Mouse (Mus musculus) layer of hippocampus, adult 8-10 months (tissue): ENCODE data around the gene Slc35a3. TPM values are rescaled to one million over a fixed set of nuclear protein-coding genes. Genes with fewer than 3 reads are reported as not detected.
"Not testable (repeated sequence)": the region's sequence is repeated elsewhere in the genome, so short reads cannot be mapped to it uniquely, and the experiment has no call there.

ENCODE experiments used
- DNase-seq, 2 experiments: peaks; one replicate each; pipeline ENCODE4 v3.0.0; 2022; ENCODE audit warnings: low spot score in 2 of 2
- total RNA-seq, 4 experiments: library from RNA; stranded (reverse); gene quantifications; 2 replicates each; pipeline ENCODE4 v1.2.4; 2022

The Slc35a3 gene
- 10 to 100 TPM; 16.3 to 18.2 (median 17.5) TPM for total RNA-seq

DNA sequence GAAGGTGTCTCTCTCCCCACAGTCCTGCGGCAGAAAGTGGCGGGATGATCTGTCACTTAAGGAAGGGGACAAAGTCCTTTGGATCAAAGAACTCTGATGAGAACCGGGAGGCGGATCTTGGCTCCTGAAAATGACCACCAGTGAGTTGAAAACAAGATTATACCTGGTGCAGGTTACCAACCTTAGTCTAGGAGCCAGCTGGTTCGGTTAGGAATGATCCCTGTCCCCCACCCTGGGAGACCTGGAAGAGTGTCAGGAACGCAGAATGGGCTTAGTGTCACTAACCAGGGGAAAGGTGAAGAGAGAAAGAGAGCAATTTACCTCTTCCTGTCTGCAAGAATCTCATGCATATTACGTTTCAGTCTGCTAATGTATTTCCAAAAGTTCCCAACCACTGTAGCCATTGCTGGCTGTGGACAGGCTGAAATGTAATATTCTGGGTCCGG is at the start of gene Slc35a3:
Gene Slc35a3, minus strand, starts transcription at position 396 of the 446 bp plus-strand sequence.
- DNase-seq, result no peak

DNA sequence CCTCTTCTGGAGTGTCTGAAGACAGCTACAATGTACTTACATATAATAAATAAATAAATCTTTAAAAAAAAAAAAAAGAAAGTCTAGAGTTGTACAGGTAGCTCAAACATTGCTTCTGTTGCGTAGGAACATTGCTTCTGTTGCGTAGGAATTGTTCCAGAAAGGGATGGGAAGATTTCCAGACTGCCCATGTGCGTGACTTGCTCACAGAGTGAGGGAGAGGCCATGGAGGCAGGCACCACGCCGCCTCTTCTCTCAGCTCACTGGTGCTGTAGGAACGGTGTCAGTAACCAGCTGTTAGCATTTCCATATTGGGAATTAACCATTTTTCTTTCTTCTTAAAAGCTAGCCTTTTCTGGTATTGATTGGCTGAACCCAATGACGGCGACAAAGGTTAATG is 40.2 kb upstream of the Slc35a3 start:
- no peak for DNase-seq

DNA sequence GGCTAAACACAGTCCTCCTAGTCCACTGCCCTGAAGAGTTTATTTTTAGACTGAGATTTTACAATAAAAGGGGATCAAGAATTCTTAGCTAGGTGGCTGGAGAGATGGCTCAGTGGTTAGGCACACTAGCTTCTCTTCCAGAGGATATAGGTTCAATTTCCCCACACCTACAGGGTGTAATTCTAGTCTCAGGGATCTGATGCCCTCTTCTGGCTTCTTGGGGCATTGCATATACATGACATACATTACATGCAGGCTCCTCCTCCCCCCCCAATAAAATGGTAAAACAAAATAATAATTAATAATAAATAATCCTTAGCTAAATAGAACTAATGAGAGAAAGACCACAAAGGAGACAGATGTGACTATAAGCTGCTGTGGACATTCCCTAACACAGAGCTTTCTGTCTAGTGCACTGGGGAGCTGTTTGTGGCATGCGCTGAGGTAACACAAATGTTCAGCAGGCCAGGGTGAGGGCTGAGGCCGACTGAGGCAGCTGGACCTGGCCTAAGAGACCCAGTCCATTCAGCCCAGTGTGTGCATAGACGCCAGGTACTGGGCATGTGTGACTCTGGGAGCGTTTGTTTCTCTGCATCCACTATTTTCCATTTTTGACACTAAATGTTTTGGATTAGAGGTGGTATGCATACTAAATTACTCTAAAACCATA is 38.7 kb upstream of the Slc35a3 start:
- DNase-seq, result peak in 1 of 2 experiments; percentile 44

DNA sequence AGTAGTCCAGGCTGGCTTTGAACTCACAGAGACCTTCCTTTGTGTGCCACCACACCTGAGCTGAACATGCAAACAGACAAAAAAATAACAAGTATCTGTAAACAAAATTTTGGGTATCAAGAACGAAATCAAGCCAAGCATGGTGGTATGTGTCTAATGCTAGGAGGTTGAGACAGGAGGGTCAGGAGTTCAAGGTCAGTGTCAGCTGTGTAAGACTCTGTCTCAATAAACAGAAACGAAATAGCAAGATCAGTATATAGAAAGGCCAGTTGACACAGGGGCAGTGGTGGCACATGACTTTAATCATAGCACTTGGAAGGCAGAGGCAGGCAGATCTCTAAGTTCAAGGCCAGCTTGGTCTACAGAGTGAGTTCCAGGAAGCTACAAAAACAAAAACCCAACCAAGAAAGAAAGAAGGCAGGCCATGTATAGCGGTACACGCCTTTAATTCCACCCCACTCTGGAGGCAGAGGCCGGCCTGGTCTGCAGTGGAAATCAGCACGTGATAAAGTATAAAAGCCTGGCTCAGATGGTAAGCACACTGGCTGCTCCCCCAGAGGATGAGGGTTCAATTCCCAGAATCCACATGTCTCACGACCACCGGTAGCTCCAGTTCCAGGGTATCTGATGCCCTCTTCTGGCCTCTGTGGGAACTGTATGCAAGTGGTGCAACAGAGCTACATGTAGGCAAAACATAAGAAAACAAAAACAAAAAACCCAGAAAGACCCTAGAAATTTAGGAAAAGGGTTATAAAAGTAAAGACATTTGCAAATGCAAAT is 36.0 kb upstream of the Slc35a3 start:
- DNase-seq, result peak in 1 of 2 experiments; percentile 40

DNA sequence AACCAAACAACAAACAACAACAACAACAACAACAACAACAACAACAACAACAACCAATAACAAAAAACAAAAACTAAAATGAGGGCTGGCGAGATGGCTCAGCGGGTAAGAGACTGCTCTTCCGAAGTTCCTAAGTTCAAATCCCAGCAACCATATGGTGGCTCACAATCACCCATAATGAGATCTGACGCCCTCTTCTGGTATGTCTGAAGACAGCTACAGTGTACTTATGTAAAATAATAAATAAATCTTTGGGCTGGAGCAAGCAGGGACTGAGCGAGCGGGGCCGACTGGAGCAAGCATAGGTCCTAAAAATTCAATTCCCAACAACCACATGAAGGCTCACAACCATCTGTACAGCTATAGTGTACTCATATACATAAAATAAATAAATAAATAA is 35.0 kb upstream of the Slc35a3 start:
- DNase-seq, result not testable (repeated sequence)

DNA sequence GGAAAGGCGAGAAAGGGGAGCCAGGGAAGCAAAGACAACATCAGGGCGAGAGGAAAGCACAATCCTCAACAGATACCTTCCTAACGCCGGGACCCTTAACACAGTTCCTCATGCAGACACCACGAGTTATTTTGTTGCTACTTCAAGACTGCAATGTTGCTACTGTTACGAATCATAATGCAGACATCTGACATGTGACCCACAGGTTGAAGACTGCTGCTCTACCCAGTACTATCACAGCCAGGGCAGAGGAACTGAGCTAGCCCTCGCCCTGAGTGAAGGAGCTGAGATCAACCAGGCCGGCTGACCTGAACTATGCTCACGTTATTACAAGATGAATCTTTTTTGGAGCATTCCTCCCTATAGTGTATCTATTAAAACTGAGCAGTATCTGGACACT is 28.3 kb upstream of the Slc35a3 start:
- DNase-seq, result no peak

DNA sequence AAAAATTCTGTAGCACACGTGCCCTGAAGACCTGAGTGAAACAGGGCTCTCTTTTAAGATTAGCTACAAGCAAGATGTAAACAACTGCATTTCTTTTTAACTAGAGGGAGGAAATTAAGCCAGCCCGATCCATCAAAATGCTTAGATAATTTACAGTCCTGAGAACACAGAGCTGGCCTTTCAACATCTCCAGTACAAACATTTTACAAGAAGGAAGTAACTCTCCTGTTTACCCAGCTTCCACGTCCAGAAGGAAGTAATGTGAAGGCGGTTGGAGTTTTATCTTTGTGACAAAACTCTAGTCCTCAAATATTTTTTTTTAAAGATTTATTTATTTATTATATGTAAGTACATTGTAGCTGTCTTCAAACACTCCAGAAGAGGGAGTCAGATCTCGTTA is 27.5 kb upstream of the Slc35a3 start:
- no peak for DNase-seq

DNA sequence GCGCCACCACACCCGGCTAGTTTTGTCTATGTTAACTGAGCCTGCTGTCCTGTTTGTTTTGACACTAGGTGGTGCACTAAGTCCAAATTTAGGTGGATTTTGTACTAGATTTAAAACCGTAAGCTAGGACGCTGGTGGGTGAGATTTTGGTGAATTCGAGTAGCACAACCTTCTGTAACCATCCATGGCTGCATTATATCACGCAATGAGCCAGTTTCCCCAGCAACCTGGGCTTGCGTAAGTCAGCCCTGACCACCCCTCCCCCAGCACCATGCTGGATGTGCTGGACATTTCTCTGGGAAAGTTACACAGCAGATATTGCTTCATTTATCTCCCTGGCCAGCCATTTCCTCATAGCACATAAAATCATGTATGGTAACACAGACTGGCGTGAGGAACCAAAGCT is 24.7 kb upstream of the Slc35a3 start:
- DNase-seq, result no peak

DNA sequence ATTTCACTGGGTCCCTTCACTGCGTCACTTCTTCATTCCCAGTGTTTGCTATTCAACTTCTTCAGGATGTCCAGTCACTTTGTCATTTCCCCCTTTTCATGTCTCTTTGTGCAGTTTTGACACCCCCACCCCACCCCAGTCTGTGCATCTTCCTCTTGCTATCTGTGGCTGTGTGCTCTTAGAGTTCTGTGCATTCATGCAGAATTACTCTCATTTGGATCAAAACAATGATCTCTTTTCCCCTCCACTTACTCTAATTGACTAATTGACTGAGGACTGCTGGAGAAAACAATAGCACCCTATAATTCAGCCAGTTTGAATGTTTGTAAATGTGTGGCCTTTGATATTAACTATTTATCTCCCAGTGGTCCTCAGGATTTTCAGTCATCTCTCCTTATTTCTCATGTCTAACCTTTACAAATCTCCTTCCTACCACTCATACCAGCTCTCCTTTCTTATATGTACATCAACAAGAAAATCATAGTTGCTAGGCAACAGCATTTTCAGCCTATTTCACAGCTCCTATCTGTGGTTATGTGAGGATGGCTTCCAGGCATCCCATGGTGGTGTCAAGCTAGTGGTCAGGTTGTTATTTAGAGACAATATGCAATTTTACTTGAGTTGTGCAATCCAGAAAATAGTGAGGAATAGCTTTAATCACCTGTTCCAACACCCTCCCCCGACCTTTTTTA is 17.0 kb upstream of the Slc35a3 start:
- no peak for DNase-seq

DNA sequence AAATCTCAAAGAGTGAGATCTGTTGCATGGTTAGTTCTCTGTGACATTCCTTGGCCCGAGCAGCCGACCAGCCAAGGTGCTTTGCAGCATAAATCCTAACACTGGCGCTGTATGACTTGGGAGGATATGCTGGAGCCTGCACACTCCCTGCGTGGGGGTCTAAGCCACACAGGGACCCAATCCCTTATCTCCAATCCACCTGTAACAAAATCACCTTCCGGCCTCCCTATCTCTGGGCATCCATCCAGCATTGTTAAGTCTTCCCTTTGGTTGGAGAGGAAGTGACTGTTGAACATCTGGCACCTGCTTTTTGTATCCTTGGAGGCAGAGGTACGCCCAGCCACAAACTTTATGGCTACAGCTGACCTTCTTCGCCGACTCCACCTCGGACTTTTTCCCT is 14.2 kb upstream of the Slc35a3 start:
- no peak for DNase-seq

DNA sequence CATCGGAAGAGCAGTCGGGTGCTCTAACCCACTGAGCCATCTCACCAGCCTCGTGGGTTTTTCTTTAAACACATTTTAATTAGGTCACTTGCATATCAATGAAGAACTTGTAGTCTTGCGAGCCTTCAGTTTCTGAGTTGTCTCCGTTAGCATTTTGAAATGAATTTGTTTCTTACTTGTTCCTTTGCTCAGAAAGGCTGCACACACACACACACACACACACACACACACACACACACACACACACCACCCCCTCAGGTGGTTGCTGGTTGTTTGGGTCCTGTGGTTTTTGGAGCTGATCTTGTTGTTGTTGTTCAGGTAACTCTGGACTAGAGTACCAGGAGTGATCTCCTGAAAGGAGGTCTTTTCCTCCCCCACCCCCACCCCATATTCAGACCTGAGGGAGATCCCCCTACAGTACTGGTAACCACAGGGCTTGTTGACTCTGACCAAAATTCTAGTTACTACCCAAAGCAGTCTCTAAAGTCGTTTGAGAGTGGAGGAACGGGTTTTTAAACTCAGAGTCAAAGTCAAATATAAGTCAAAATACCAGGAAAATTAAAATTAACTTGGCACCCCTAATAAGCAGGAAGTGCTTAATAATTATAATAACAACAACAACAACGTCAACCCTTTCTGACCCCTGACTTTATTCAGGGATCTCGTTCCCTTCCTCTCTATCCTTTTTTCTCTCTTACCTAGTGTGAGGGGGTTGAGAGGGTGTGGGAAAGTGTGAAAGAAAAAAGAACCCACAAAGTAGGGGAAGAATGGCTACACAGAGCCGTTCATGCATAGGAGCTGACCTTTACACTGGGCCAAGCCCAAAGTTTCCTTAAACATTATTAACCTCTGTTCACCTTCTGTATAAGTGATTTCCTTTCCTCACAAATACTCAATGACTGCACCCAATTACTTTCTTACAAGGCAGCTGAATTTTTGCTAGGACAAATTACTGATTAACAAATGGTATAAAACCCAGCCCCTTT is 11.2 kb upstream of the Slc35a3 start:
- no peak for DNase-seq

DNA sequence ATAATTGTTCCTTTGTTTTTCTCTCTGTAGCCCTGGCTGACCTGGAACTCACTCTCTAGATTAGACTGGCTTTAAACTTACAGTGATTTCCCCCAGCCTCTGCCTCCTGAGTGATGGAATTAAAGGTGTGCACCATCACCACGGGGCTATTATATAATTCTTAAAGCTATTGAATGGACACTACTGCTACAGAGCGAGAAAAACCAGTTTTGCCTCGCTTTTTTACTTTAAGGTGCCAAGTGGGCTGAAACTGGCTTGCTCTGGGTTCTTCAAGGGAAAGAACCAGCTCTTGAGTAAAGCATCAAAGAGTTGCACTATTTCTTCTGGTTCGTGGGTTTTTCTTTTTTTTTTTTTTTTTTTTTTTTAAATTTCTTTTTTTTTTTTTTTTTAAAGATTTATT is 10.3 kb upstream of the Slc35a3 start:
- DNase-seq, result no peak

DNA sequence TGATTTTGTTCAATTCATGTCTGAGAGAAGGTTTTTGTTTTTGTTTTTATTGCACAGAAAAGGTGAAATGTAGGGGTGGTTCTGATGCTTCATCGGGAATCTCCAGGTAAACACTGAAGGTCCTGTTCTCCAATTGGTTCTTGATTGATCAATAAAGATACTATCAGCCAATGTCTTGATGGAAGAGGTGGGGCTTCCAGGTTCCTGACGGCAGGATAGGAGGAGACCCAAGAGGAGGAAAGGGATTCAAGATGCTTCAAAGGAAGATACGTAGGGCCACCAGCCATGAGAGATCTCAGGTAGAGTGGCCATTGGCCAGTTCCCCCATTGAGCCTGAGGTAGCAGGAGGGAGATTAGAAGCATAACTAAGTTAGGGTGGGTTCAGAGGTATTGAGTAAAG is 6.3 kb upstream of the Slc35a3 start:
- no peak for DNase-seq

DNA sequence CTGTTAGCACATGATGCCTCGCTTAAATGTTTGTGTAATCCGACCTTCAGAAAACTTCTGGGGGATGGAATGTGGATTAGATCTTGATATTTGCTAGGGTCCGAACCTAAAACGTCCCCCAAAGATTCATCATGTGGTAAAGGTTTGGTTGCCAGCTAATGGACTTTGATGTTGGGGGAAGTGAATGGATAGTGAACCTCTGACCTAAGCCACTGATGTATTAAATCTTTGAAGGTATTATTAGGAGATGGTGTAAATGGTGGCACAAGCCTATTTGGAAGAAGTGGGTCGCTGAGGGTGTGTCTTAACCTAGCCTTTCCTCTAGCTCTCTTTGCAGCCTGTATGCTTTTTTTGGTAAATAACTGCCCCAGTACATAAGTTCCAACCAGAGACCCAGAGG is 400 bp upstream of the Slc35a3 start:
- no peak for DNase-seq

DNA sequence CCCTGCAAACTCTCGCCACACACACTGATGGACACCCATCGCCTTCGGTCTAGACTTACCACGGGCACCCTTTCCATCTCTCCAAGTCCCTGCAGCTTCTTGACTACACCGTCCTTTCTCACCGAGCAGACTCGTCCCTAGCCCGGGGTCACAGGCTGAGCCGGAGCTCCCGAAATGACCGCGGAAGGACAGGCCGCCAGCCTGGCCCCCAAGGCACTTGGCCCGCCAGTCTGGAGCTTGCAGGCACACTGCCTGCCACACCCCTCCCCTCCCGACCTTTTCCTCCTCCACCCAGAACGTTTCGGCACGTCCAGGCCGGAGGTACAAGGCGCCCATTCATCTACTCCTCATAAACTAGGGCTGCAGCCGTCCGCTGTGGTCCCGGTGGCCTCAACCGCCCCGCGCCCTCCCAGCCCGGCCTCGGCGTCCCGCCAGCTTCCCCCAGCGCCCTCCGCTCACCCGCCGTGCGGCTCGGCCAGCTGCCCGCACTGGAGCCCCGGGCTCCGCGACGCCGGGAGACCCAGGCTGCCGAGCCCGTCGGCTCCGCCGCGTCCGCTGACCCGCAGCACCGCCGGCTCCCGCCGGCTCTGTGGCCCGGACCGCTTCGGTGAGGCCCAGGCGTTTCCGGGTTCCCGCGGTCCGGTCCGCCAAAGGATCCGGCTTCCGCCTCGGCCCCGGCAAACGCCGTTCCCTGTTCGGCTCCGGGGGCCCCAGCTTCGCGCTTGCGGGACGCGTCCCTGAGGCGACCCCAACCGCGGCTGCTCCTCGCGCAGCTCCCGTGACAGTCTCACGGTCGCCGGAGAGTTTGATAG is 801 bp downstream of the Slc35a3 start:
- peak; percentile 46 to 73 for DNase-seq

DNA sequence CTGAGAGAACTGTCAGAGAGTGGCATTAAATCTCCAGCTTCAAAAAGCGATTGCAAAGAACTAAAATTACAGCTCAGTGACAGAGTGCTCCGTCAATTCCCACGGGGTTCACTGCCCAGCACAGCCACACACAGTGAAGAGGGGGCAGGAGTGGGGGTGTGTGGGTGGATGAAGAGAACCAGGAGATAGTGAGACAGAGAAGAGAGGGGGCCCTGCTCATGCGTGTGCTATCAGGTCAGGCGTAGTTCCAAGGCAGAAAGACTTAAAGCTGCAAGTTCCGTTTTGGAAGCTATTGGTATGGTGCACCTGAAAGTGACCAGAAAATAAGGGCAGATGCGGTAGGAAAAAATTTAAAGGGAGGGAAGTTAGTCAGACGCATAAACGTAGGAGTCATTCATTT is 1.7 kb downstream of the Slc35a3 start:
- DNase-seq, result no peak

DNA sequence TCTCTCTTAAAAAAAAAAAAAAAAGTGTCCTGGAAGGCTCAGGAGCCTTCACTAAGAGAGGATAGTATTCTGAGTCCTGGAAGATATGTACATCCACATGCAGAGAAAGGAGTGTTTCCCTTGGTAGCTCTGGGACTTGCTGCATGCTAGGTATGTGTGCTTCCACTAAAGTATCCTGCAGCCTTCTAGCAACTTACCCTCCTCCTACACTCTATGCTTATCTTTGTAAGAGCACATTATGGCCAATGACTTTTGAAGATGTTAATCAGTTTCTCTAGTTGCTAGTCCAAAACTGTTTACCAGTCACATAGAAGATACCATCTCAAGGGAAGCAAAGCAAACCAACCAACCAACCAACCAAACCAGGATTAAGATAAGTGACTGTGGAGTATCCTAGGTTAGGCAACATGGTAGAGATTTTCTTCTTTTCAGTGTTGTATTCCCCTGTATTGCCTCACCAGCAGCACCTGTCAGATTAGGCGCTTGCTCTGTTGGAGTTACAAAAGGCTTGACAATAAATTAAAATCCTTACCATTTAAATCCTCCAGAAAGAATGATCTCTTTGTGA is 6.9 kb downstream of the Slc35a3 start:
- DNase-seq, result no peak

DNA sequence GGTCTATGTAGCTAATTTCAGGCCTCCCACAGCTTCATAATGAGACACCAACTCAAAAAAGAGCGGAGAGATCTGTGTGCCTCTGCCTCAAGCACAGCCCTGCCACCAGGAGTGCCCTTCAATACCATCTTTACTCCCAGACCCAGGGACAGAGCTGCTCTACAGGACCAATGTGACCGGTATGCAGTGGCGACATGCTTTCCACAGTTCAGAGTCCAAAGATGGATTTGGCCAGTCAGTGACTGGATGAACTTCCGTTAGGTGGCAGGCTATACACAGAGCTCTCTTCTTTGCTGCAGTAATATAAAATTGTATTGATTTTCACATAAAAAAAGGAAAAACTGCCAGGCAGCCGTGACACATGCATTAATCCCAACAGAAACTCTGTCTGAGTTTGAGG is 8.8 kb downstream of the Slc35a3 start:
- DNase-seq, result no peak

DNA sequence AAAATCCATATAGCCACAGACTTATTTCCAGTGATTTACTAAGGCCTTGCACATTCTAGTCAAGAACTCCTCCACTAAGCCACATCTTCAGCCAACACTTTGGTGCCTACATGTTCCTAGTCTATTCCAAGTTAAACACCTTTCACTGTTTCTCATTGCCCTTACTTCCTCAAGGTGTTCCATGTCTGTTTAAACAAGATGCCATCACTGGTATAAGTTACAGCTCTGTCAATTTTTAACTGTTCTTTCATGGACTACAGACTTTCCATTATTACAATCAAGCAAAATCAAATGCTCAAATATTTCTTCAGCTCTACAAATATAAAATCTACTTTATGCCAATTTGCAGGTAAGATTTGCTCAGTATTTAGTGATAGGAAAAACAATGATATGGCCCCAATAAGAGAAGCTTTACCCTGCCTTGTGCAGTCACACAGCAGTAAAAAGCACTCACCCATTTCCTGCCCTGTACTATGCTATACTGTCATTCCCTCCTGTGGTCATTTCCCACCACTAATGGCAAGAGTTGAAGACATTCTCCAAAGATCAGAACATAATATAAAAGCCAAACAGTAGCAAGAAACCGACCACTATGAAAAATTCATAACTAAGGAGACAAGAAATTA is 9.9 kb downstream of the Slc35a3 start:
- no peak for DNase-seq
